Mouse (Mus musculus) heart, postnatal 25 days (tissue): ENCODE measurements around the gene Ak2. TPM values are rescaled to one million over a fixed set of nuclear protein-coding genes. Genes with fewer than 3 reads are reported as not detected.

Experiments used
- DNase-seq: peaks from one replicate; pipeline ENCODE4 v3.0.0; 2022; ENCODE audit warnings: low spot score
- intact Hi-C: fragments of 180-260 bp; cut with DNase I; formaldehyde crosslinking; loops from one replicate; pipeline ENCODE4 v1.15.1; 2025
- total RNA-seq, 2 experiments: library from RNA; stranded (reverse); gene quantifications; 2 replicates each; pipeline ENCODE4 v1.2.3; 2021

Gene Ak2
- total RNA-seq, 2 experiments from 2014 or later, result 72.9 to 73.9 TPM

- DNase-seq, result no peak
- intact Hi-C loops, result no loop called here
Measured at GRCm38 (mm10) chr4:129034224-129034623, 42.5 kb downstream of the Ak2 start.

GRCm38 (mm10) chr4:129034706-129035660 is 43.2 kb downstream of the Ak2 start:
- peak; percentile 70 for DNase-seq
- intact Hi-C loops, result no loop called here

GRCm38 (mm10) chr4:129035851-129036445 is 44.2 kb downstream of the Ak2 start:
- DNase-seq, result no peak
- intact Hi-C loops, result no loop called here

- no peak for DNase-seq
- intact Hi-C loops, result no loop called here
Measured at GRCm38 (mm10) chr4:129047721-129048421, 56.1 kb downstream of the Ak2 start.

- intact Hi-C loops, result no loop called here
- peak; percentile 54 for DNase-seq
Measured at GRCm38 (mm10) chr4:129048501-129049305, 56.9 kb downstream of the Ak2 start.

GRCm38 (mm10) chr4:129049306-129050011 is 57.7 kb downstream of the Ak2 start:
- intact Hi-C loops, result loop anchor here (10.0 kb wide), 1 partner anchor 55 kb away; the partner anchor contains the start of gene Ak2
- no peak for DNase-seq

- no peak for DNase-seq
- intact Hi-C loops, result loop anchor here (10.0 kb wide), 1 partner anchor 56 kb away; the partner anchor contains the start of gene Ak2
Measured at GRCm38 (mm10) chr4:129050365-129050764, 58.6 kb downstream of the Ak2 start.

GRCm38 (mm10) chr4:129050901-129051417 is 59.2 kb downstream of the Ak2 start:
- intact Hi-C loops, result loop anchor here (10.0 kb wide), 1 partner anchor 56 kb away; the partner anchor contains the start of gene Ak2
- DNase-seq, result no peak

GRCm38 (mm10) chr4:129051461-129052183 is 59.9 kb downstream of the Ak2 start:
- intact Hi-C loops, result loop anchor here (10.0 kb wide), 1 partner anchor 57 kb away; the partner anchor contains the start of gene Ak2
- no peak for DNase-seq

GRCm38 (mm10) chr4:129054757-129055156 is 63.0 kb downstream of the Ak2 start:
- intact Hi-C loops, result loop anchor here (10.0 kb wide), 1 partner anchor 60 kb away; the partner anchor contains the start of gene Ak2
- DNase-seq, result no peak

GRCm38 (mm10) chr4:129055562-129055961 is 63.8 kb downstream of the Ak2 start:
- intact Hi-C loops, result loop anchor here (10.0 kb wide), 1 partner anchor 61 kb away; the partner anchor contains the start of gene Ak2
- DNase-seq, result no peak

GRCm38 (mm10) chr4:129057533-129058206 is 65.9 kb downstream of the Ak2 start:
- intact Hi-C loops, result loop anchor here (10.0 kb wide), 1 partner anchor 63 kb away; the partner anchor contains the start of gene Ak2
- DNase-seq, result peak; percentile 95

GRCm38 (mm10) chr4:129058207-129059092 is 66.7 kb downstream of the Ak2 start, which contains the start of gene Rnf19b:
TSS of gene Rnf19b (plus strand) at chr4:129058271.
- DNase-seq, result no peak
- intact Hi-C loops, result loop anchor here (10.0 kb wide), 1 partner anchor 64 kb away; the partner anchor contains the start of gene Ak2

- no peak for DNase-seq
- intact Hi-C loops, result loop anchor here (10.0 kb wide), 1 partner anchor 64 kb away; the partner anchor contains the start of gene Ak2
Measured at GRCm38 (mm10) chr4:129059125-129059551, 67.4 kb downstream of the Ak2 start.

GRCm38 (mm10) chr4:129059922-129060321 is 68.2 kb downstream of the Ak2 start:
- no peak for DNase-seq
- intact Hi-C loops, result loop anchor here (10.0 kb wide), 1 partner anchor 65 kb away; the partner anchor contains the start of gene Ak2
